Mouse (Mus musculus) 3134 (cell line): ENCODE results near the gene Ccdc27.

Experiments
- DNase-seq: peaks from one replicate; pipeline ENCODE4 v3.0.0-alpha.2; 2011; ENCODE audit warnings: low spot score; ENCODE audit not compliant: insufficient read length; ENCODE audit errors: extremely low read depth

Gene Ccdc27

DNA sequence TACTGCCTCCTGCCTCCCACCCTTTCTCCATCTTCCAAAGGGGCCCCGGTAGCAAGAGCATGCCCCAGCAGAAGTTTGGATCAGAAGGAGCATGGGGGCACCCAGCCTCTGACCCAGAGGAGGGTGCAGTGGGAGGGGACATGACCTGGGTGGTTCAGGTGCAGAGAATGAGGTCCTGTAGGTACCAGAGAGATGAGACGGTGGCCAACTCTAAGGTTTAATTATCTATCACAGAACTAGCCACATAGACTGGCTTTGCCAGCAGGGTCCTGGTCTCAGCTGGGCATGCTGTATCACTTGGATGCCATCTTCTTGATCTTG lies 16.1 kb downstream of the Ccdc27 start:
- DNase-seq = no peak

DNA sequence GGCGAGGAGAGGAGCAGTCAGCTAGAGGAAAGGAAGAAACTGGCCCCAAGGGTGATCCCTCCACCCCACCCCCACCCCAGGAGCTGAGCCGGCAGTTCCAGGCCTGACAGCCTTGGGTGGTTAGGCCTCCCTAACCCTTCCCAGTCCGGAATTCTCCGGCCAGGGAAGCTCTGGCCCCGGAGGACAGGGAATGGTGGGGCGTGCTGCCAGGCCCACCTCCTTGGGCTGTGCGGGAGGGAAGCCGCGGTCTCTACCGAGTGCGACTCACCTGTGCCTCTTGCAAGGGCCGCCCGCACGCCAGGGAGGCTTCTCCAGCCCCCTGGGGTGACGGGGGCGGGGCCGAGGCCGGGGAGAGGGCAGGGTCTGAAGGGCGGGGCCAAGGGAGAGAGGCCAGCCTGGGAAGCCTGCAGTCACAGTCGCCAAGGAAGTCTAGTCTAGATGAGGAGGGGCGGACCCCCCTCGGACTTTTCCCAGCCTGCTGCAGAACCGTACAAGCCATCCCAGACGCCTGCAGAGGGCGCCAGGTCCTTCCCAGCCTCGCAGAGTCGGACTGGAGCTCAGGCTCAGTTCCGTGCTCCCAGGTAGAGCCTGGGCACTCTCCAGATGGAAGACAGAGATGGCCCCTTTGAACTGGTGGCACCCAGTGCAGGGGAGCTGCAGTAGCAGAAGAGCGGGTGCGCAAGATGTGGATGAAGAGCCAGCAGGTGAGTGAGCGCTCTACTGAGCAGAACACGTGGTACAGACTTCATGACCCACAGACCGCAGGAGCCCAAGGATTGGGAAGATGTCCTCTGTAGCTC lies 16.6 kb downstream of the Ccdc27 start, which contains the start of gene Smim1:
Smim1 (minus strand) TSS at position 590 of the 800 bp plus-strand sequence.
- DNase-seq = peak; percentile 45

DNA sequence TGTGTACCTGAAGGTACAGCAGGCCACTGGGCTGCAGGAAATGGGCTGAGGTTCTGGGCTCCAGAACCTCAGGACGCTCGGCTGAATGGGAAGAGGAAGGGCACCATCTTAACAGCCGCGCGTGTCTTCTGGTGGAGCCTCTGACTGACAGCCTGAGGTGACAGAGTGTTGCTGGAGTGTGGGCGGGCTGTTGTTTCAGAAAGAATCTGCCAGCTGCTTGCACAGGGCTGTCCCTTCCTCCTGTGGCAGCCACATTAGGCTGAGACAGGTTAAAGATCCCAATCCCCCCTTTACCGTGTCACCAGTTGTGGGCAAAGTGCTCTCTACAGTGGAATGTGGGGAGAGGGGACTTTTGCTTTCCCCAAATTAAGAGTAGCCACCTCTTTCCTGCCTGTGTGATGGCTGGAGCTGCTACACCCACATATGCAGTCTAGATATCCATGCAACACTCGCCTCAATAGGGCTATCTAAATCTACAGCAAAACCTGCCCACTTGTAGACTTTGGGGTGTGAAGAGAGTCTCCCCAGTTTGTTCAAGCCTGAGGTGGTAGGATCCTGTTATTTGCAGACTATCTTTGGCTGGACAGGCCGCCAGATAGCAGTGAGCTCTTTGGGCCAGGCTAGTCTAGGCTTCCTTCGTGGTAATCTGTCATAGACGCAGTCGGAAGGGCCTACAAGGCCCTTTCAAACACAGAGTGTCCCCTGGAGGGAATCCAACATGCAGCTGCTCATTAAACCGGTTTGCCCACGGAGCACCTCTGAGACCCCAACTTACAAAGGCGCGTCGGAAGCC lies 17.6 kb downstream of the Ccdc27 start:
- no peak for DNase-seq

DNA sequence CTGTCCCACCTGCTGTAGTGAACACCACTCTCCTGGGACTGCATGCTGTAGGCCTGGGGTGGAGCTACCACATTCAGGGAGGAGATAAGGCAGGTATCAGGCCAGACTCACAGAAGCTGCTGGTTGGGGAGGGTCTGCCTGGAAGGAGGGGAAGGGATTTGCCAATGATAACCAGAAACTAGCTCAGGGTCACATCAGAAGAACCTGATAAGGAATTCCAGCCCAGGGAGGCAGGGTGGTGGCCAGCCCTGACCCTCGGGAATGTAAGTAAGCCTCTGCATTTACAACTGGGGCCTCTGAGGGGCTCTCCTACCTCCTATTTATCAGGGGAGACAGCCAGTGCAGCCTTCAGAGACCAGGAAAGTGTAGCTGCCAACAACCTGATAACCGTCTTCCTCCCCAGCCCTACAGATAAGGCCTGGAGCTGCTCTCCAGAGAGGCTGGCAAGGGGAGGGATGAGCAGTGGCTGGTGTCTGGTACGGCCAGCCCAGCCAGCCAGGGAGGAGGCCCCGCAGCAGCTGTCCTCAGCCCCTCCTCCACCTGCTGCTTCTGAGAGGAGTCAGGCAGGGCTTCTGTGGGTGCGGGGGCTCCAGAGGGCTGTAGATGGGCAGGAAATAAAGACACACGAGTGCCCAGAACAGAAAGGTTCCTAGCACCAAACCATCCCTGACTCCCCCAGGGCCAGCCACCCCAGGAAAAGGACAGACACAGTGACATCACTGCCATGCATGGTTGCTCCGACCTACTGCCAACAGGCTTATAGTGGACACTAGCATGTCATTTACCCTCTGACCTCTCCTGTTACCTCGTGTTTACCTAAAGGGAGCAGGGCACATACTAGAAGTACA lies 18.5 kb downstream of the Ccdc27 start:
- no peak for DNase-seq

DNA sequence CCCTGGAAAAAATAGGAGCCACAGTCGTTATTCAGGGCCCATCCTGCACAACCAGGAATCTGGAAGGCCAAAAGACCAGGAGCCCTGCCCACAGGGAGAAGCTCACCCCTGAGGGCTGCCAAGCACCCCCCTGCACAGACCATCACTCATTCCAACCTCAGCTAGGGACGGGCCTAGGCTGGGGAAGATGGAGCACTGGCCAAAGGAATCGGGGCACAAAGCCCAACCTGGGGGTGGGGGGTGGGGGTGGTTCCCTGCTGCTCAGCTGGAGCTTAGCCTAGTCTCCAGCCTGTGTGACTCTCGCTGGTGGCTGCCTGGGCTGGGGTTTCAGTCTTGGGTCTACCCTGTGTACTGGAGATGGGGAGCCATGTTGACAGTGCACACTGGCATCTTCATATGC lies 19.6 kb downstream of the Ccdc27 start:
- no peak for DNase-seq

DNA sequence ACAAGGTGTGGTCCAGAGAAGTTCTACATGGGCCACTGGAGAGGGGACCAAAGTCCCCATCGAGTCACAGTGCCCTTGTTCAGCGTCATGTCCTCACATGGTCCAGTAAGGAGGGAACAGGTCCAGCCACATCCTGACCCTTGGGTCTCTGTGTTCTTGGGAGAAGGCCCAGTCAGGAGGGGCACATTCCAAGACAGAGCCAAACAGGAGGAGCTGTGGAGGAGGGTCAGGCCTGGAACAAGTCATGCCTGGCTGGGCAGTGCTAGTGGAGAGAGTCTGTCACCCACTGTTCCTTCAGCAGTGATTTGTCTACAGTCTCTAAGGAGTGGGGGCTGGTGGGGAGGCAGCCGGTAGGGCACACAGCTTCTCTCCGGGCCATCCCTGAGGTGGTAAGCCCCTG lies 20.1 kb downstream of the Ccdc27 start:
- no peak for DNase-seq

DNA sequence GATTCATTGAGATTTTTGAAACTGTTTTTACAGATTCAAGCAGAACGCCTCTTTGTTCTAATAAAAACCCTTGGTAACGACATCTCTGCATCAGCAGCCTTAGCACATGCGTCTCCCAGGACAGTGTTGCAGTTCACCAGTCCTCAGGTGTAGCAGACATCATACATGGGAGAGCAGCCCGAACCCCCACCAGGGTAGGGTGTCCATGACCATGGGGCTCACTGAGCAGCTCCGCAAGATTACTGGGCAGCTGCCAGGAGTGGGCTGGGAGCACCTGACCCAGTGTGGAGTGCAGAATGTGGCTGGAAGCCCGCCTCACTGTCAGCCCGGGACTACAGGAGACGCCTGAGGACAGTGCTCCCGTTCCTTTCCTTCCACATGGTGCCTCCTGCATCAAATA lies 21.0 kb downstream of the Ccdc27 start:
- no peak for DNase-seq

DNA sequence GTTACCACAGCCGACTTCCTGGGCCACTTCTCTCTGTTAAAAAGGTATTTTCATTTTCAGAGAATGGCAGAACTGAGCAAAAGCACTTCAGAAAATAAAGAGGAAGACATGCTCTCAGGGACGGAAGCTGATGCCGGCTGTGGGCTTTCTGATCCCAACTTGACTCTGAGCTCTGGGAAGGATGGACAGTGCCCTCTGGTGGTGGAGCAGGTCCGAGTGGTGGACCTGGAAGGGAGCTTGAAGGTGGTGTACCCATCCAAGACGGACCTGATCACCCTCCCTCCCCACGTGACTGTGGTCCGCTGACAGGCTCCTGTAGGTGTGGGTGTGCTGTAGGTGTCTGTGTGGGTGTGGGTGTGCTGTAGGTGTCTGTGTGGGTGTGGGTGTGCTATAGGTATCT lies 22.9 kb downstream of the Ccdc27 start:
- DNase-seq = no peak

DNA sequence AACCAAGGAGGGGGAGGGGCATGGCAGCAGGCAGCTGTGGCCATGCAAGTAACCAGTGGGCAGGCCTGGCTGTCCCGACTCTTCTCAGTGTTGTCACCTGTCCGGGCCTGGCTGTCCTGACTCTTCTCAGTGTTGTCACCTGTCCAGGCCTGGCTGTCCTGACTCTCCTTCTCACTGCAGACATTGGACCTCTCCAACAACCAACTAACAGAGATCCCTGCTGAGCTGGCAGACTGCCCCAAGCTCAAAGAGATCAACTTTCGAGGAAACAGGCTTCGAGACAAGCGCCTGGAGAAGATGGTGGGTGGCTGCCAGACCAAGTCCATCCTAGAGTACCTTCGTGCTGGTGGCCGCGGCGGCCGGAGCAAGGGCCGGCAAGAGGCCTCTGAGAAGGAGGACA lies 27.0 kb downstream of the Ccdc27 start:
- no peak for DNase-seq

DNA sequence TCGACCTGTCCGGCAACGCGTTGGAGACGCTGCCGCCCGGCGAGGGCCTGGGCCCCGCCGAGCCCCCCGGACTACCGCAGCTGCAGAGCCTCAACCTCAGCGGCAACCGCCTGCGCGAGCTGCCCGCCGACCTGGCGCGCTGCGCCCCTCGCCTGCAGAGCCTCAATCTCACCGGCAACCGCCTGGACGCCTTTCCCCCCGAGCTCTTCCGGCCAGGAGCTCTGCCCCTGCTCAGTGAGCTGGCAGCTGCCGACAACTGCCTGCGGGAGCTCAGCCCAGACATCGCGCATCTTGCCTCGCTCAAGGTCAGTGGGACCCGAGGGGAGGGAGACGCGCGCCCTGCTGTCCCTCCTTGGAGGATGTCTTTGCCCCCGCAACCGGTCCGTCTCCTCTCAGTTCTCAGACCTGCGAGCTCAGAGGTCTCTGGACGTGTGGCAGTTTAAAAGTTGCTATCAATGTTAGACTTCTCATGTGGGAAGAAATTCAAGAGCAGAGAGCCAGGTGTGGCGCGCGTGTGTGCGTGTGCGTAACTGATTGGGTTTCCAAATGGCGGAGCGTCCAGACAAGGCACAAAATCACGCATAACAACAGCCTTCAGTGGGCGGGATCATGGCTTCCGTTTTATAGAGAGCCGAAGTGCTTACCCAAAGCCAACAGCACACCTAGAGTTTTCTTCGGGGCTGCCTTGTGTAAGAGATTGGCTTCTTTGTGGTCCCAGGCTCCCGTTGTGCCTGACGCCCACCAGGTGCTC lies 30.2 kb downstream of the Ccdc27 start:
- DNase-seq = peak; percentile 25

DNA sequence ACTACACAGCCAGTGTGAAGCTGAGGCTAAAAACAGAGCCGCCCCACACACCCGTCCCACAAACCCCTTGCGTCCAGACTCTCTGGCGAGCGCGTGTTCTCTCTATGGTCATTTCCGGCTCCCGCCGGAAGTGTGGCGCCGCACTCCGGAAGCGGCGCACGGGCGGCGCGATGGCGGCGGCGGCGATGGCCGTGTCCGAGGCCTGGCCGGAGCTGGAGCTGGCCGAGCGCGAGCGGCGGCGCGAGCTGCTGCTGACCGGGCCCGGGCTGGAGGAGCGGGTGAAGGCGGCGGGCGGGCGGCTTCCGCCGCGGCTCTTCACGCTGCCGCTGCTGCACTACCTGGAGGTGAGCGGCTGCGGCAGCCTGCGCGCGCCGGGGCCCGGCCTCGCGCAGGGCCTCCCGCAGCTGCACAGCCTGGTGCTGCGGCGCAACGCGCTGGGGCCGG lies 30.8 kb downstream of the Ccdc27 start, which contains the start of gene Lrrc47:
Lrrc47 (plus strand) TSS at position 86 of the 444 bp plus-strand sequence.
- peak; percentile 68 for DNase-seq

DNA sequence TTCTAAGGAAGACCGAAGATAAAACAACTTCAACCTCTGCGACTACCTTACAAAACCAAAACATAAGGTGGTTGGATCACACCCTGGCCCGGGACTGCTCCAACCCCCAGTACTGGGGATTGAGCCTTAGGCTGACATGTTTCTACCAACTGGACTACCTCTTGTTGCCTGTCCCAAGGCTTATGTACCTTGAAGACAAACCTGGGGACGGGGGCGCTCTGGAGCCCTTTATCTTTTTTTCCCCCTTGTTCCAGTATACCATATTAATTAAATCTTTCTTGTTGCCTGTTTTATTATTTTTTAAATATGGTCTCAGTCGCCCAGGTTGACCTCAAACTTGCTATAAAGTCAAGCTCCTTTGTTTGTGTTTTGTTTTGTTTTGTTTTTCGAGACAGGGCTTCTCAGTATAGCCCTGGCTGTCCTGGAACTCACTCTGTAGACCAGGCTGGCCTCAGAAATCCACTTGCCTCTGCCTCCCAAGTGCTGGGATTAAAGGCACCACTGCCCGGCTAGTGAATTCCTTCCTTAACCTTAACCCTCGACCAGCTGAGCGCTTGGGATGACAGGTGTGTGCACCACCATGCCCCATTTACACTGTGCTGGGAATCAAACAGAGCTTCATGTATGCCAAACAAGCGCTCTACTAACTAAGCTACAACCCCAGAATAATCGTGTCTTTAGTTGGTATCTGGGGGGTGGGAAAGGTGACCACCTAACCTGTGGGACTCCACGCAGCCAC lies 31.4 kb downstream of the Ccdc27 start:
- DNase-seq = no peak

DNA sequence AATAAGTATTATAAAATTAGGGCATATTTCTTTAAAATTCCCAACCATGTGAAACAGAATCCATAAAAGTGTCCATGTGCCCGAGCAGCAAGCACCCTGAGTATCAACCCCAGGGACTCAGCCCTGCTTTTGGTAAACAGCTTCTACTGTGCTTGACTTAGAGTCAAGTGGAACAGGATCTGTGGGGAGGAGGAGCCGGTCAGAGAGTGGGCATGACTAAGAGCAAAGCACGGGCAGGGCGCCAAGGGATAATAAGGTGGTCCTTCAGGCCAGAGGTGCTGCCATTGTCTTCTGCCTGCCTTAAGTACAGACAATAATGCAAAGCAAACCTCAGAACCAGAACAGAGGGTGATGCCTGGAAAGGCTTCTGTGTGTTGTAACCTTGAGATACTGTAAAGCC lies 34.7 kb downstream of the Ccdc27 start:
- no peak for DNase-seq

DNA sequence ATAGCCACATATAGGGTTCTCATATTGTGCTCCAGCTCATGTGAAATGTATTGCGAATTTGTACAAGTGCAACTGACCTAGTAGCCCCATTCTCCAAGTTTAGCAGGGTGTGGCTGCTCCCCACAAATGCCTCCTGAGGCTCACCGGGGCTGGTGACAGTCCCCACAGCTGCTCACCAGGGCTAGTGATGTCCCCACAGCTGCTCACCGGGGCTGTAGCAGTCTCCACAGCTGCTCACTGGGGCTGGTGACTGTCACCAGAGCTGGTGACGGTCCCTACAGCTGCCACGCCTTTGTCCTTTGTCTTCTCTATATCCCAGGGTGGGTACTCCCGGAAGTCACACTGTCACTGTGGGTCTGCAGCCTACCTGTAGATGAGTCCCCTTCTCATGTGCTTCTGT lies 36.2 kb downstream of the Ccdc27 start:
- DNase-seq = no peak

DNA sequence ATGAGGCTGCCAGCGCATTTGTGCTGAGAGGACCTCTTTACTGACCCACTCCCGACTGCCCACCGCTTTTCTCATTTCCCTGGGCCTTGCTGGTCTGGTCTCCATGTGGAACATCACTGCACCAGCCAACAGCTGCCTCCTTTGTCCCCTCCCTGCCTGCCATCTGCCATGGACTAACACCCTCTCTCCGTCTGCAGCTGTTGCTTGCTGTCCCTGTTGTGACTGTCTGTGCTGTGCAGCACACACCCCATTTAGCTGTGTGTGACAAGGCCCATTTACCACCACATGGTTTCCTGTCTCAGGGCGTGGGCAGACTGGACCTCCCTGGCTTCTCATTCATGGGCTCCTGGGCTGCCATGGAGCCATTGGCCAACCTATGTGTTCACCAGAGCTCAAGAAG lies 37.0 kb downstream of the Ccdc27 start:
- DNase-seq = no peak

DNA sequence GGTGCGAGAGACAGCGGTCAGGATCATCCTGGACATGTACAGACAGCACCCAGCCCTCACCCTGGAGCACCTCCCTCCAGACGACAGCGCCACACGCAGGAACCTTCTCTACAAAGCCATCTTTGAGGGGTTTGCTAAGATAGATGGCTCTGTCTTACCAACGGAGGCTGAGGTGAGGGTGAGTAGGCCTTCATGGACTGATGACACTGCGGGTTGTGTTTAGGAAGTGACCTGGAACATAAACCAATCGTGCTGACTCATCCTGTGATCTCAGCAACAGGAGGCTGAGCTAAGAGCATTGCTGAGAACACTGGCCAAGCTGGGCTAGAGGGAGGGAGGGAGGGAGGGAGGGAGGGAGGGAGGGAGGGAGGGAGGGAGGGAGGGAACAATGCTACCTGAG lies 49.0 kb downstream of the Ccdc27 start:
- no peak for DNase-seq

DNA sequence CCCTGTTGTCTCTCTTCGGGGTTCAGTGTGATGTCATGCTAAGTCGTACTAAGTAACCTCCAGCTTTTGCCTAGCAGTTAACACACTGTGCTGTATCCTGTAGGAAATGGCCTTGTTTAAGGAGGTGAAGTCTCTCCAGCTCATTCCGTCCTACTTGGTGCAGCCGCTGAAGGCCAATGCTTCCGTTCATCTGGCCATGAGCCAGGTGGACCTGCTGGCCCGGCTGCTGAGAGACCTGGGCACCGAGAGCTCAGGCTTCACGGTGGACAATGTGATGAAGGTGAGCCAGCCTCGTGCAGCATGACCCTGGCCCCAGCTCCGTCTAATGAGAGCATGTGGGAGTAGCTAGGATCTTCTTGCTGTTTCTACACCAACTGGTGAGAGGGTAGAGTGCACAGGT lies 49.8 kb downstream of the Ccdc27 start:
- no peak for DNase-seq

DNA sequence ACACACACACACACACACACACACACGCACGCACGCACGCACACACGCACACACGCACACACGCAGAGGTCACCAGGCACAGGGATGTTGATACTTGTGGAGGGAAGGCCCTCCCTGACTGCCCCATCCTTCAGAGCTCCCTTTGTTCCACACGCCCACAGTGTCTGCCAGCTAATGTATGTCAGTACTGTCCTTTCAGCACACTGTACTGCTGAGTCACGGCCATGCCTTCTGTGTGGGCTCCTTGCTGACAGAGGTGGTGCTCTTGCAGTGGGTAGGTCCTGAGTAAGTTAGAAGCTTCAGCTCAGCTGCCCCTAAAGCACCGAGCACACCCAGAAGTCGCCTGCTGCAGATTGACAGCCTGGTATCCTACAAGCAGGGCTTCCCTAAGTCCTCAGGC lies 62.0 kb downstream of the Ccdc27 start:
- no peak for DNase-seq

DNA sequence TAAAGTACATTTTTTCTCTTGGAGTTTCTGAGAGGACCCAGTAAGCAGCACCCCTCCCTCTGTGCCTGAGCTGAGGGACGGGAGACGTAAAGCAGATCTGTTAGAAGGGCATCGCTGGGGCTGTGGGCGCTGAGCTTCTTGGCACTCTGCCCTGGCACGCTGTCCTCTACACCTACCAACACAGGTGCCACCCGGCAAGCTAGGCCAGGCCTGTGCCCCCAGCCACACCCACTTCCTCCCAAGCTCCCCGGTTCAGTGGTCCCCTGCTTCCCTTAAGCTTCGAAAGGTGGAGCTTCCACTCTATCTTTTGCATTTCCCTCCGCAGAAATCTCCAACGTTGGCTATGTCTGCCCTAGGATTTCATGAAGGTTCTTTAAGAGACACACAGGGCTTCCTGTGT lies 63.2 kb downstream of the Ccdc27 start:
- DNase-seq = no peak
